Mouse (Mus musculus): Measurements from ENCODE around the gene Gm17268.

- TF ChIP-seq ZNF384 (IDR thresholded peaks at IDR 0.05; ENCODE audit: low read depth, low read length) (no peak), CHD2 (IDR thresholded peaks at IDR 0.05; ENCODE audit: low read depth, low read length) (no peak), MAFK (IDR thresholded peaks at IDR 0.05; ENCODE audit: insufficient read depth, low read depth, low read length) (no peak)
Observed at GRCm38 (mm10) chr11:82045471-82045870, 7.1 kb upstream of the Gm17268 start, which contains the start of gene Ccl7.

Data from ES-E14 (cell line).